Mouse (Mus musculus) cerebellum, adult 2 months (tissue): ENCODE measurements around the gene Stx2.

Experiments
- CTCF ChIP-seq: fragments of 200-500 bp; IDR thresholded peaks from 2 replicates; pipeline ENCODE4 v1.5.1; 2011; ENCODE audit warnings: low read depth, mild to moderate bottlenecking, control low read depth, low read length, moderate library complexity, borderline replicate concordance; ENCODE audit not compliant: insufficient read depth
- POLR2A ChIP-seq: fragments of 200-500 bp; IDR thresholded peaks from 2 replicates; pipeline ENCODE4 v1.6.1; 2011; ENCODE audit warnings: low read length, control low read depth, borderline replicate concordance; ENCODE audit not compliant: insufficient read depth

DNA sequence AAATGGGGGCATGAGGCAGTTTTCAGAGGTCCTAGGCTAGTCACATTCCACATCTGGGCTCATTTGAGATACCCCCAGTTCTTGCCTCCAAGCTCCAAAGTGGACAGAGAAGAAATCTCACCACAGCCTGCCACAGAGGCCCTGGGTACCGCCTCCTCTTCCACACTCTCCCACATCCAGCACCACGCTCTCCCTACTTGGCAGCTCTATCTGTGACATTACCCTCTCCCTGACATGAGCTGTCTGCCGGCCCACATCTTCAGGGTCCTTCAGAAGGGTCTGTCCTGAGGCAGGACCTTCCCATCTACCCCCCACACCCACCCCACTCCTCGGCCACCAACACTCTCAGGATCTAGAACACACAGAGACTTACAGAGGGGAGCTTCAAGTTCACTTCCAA lies 56.9 kb downstream of the Stx2 start:
- TF ChIP-seq POLR2A = no peak
- TF ChIP-seq CTCF = no peak
